Mouse (Mus musculus) lung, postnatal 0 days (tissue): ENCODE measurements around the gene Cnga1.

Source experiments
- CTCF ChIP-seq: IDR thresholded peaks from 2 replicates; pipeline ENCODE4 v1.5.1; 2016; ENCODE audit warnings: antibody characterized with exemption, mild to moderate bottlenecking
- EP300 ChIP-seq: IDR thresholded peaks from 2 replicates; pipeline ENCODE4 v1.6.1; 2016; ENCODE audit warnings: antibody characterized with exemption, mild to moderate bottlenecking, control low read depth

DNA sequence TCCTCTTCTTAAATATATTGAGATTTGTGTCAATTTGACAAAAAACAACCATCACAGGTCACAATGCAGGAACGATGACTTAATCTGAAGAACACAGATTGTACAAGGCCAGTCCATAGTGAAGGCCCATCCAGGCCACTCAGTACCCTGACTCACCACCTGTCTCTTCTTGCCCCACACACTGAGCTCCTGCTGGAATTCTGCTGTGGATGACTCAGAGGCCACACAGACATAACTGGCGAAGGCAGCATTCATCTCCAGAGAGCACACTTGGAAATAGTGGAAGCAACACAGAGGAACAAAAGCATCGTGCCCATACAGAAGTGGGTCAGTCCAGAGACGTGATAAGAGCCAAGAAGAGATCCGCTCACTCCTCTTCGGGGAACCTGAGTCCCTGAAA lies 14.0 kb downstream of the Cnga1 start:
- TF ChIP-seq CTCF (no peak), EP300 (no peak)
